Mouse (Mus musculus): Measurements from ENCODE around the gene Kctd8. TPM values are rescaled to one million over a fixed set of nuclear protein-coding genes. Genes with fewer than 3 reads are reported as not detected.

Kctd8 gene
- total RNA-seq, 2 experiments from 2014 or later: 5.1 to 5.9 TPM

DNA sequence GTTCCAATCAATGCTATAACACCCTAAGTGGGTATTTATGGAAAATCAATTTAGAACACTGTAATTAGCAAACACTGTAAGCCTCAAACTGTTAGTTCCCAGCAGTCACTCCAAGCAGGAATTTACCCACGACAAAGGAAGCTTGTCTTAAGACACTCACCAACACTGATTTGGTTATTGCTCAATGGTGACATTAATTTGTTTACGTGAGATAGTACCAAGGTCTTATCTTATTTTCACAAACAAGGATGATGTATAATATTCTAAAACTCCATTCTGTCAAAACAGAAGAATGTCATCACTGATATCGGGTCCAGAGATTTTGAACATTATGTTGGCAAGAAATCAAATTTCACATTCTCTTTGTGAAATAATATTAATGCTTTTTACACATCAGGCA, 185.0 kb downstream of the Kctd8 start:
- no peak for DNase-seq

GRCm38 (mm10) chr5:69145827-69146226, 195.7 kb downstream of the Kctd8 start:
- no peak for DNase-seq

DNA sequence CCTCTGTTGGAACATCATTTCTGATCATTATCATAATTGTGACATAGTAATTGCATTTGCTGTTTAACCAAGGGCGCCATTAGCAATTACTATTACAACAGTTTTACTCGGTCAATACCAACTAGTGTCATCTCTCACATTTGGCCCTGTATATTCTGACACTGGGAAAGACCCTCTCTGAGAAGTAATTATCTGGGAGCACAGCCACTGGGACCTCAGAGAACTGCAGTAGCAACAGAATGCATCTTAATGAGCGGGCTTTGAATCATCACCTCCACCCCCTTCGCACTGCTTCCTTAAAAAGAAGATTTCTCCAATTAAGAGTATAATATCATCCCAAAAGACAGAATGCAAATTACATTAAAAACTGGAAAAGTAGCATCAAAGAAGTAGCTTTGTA, 200.4 kb downstream of the Kctd8 start:
- DNase-seq: no peak

GRCm38 (mm10) chr5:69108718-69109117, 232.8 kb downstream of the Kctd8 start:
- no peak for DNase-seq

- DNase-seq: no peak
Observed at GRCm38 (mm10) chr5:69088912-69089311, 252.6 kb downstream of the Kctd8 start.

Small RNAs within 50 kb of the gene (microRNA-seq; reads per million reads assigned to microRNA genes)
- 0 reads per million in 2 experiments for gene Gm24368

Other genes starting within 250 kb of the Kctd8 start
- gene Yipf7, start 201.0 kb upstream of the Kctd8 start, total RNA-seq (2021): not detected
- 10 to 100 TPM; 22.5 to 25.4 TPM for gene Guf1, start 215.2 kb upstream of the Kctd8 start, total RNA-seq (2021)

Data from layer of hippocampus, postnatal 36 days (tissue).